Comparison of ENCODE assay signal across 14 mouse cellular contexts in the genomic region with DNA sequence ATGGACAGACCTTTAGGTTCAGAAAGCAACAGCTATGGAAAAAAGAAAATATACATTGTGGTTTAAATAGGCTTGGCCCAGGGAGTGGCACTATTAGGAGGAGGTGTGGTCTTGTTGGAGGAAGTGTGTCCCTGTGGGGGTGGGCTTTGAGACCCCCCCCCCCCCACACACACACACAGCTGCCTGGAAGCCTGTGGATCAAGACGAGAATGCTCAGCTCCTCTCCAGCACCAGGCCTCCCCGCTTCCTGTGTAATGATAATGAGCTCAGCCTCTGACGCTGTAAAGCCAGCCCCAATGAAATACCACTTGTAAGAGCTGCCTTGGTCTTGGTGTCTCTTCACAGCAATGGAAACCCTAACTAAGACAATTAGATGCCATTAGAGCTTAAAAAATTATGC.
"Had no signal": no experiment of that assay in that cellular context is flagged by ENCODE, and none has a peak within 500 bp of the region (broad histone marks: within the 10 kb centered on the region; RNA-seq: fewer than 3 reads in every experiment).

No protein-coding gene starts in this region.

- DNase-seq: kidney, postnatal 14 days; layer of hippocampus, postnatal 36 days; lung, adult 2 months; lung, postnatal 10 days; lung, postnatal 4 days; right cerebral cortex, adult 18-20 months; right cerebral cortex, postnatal 25 days; thymus, postnatal 36 days had no signal

- H3K4me1 ChIP-seq: limb, embryonic 15.5 days; neural tube, embryonic 15.5 days had no signal

- H3K4me2 ChIP-seq: kidney, embryonic 15.5 days; limb, embryonic 15.5 days; midbrain, embryonic 13.5 days; neural tube, embryonic 15.5 days had no signal

- H3K27me3 ChIP-seq: kidney, embryonic 15.5 days; limb, embryonic 15.5 days; midbrain, embryonic 13.5 days; neural tube, embryonic 15.5 days had no signal

- H3K9me3 ChIP-seq: kidney, embryonic 15.5 days; limb, embryonic 15.5 days; midbrain, embryonic 13.5 days; neural tube, embryonic 15.5 days had no signal

- H3K9ac ChIP-seq: kidney, embryonic 15.5 days; limb, embryonic 15.5 days; liver, embryonic 14.5 days; midbrain, embryonic 13.5 days; neural tube, embryonic 15.5 days had no signal

- ATAC-seq: midbrain, embryonic 13.5 days had no signal

- H3K4me3 ChIP-seq: kidney, embryonic 15.5 days; limb, embryonic 15.5 days; midbrain, embryonic 13.5 days; myocyte; neural tube, embryonic 15.5 days had no signal

- H3K27ac ChIP-seq: kidney, embryonic 15.5 days; limb, embryonic 15.5 days; liver, embryonic 14.5 days; midbrain, embryonic 13.5 days; neural tube, embryonic 15.5 days had no signal
